Mouse (Mus musculus) left cerebral cortex, adult 6 months (tissue): ENCODE results near the gene AL731706.2. TPM values are rescaled to one million over a fixed set of nuclear protein-coding genes. Genes with fewer than 3 reads are reported as not detected.

ENCODE experiments used
- long read RNA-seq, 2 experiments: library from polyadenylated mRNA; unstranded; transcript quantifications; one replicate each; pipeline ENCODE4 v2.0.0; 2019 to 2020
- polyA plus RNA-seq: library from polyadenylated mRNA; unstranded; fragments of <200 nt; fragmentation: Nextera tagmentation; gene quantifications from 2 replicates; pipeline ENCODE4 v1.2.3, GENCODE M21; 2021

AL731706.2 gene
- 79.1 and 86.9 TPM in 2 replicates for polyA plus RNA-seq
- long read RNA-seq, experiment 1: 0 reads
- long read RNA-seq, experiment 2: 0 reads

GRCm38 (mm10) chr2:136885579-136885978 is at the start of gene AL731706.2:
TSS of gene AL731706.2 (minus strand) at chr2:136885679.

GRCm38 (mm10) chr2:136891068-136891950 is 5.8 kb upstream of the AL731706.2 start, which contains the start of the genes Slx4ip, AL731706.1 and Mkks:
TSS of gene Slx4ip (plus strand) at chr2:136891218.
TSS of gene AL731706.1 (minus strand) at chr2:136891389.
TSS of gene Mkks (minus strand) at chr2:136891389.

Other genes with a start within 250 kb of the AL731706.2 start
- gene Snap25, start 172.2 kb downstream of the AL731706.2 start, polyA plus RNA-seq: 2,961 and 3,347 TPM in 2 replicates
- gene Slx4ip, start 5.5 kb upstream of the AL731706.2 start, polyA plus RNA-seq: 1.9 and 3.1 TPM in 2 replicates
- 79.2 and 86.9 TPM in 2 replicates for gene AL731706.1, start 5.7 kb upstream of the AL731706.2 start, polyA plus RNA-seq
- gene Mkks, start 5.7 kb upstream of the AL731706.2 start, polyA plus RNA-seq: 12.7 and 13.6 TPM in 2 replicates
- gene Jag1, start 231.0 kb upstream of the AL731706.2 start, polyA plus RNA-seq: 3.0 and 4.3 TPM in 2 replicates